Mouse (Mus musculus) forebrain, postnatal 0 days (tissue): ENCODE measurements around the gene Mapk10. TPM values are rescaled to one million over a fixed set of nuclear protein-coding genes. Genes with fewer than 3 reads are reported as not detected.

Experiments used
- ATAC-seq: fragments of 200-750 bp; cut with Nextera tagmentation; 2 replicates; pipeline ENCODE4 v1.8.0; 2017; ENCODE audit warnings: mild to moderate bottlenecking, moderate library complexity
- DNase-seq: peaks from one replicate; pipeline ENCODE4 v3.0.0-alpha.2; 2015
- H3K27ac ChIP-seq: fragments of 300-500 bp; sonication (generic); 2 replicates; pipeline ENCODE4 v1.5.1; 2014; ENCODE audit warnings: low read depth, mild to moderate bottlenecking, antibody characterized with exemption, low read length, moderate library complexity, mixed read lengths
- H3K27me3 ChIP-seq: fragments of 300-500 bp; sonication (generic); 2 replicates; pipeline ENCODE4 v1.6.1; 2014; ENCODE audit warnings: mild to moderate bottlenecking, low read length, mixed read lengths; ENCODE audit not compliant: insufficient read depth
- H3K36me3 ChIP-seq: fragments of 300-500 bp; sonication (generic); 2 replicates; pipeline ENCODE4 v1.6.1; 2014; ENCODE audit warnings: mild to moderate bottlenecking, moderate library complexity; ENCODE audit not compliant: insufficient read depth
- H3K4me1 ChIP-seq: fragments of 300-500 bp; sonication (generic); 2 replicates; pipeline ENCODE4 v1.6.1; 2014; ENCODE audit warnings: antibody characterized with exemption; ENCODE audit not compliant: insufficient read depth
- H3K4me2 ChIP-seq: fragments of 300-500 bp; sonication (generic); 2 replicates; pipeline ENCODE4 v1.6.1; 2014; ENCODE audit warnings: low read depth, mild to moderate bottlenecking, moderate library complexity
- H3K4me3 ChIP-seq: fragments of 300-500 bp; sonication (generic); 2 replicates; pipeline ENCODE4 v1.5.1; 2014; ENCODE audit warnings: low read depth, low read length, mixed read lengths
- H3K9ac ChIP-seq: fragments of 300-500 bp; sonication (generic); 2 replicates; pipeline ENCODE4 v1.6.1; 2014; ENCODE audit warnings: mild to moderate bottlenecking
- H3K9me3 ChIP-seq: fragments of 300-500 bp; sonication (generic); 2 replicates; pipeline ENCODE4 v1.6.1; 2016; ENCODE audit warnings: low read length
- CTCF ChIP-seq: sonication (generic); IDR thresholded peaks from 2 replicates; pipeline ENCODE4 v1.5.1; 2016; ENCODE audit warnings: antibody characterized with exemption, control low read depth, low read depth
- WGBS: fragments of 180-500 bp; shearing (Covaris S2); extraction: QIAGEN DNeasy Blood & Tissue Kit; methylation state at CpG from one replicate; pipeline ENCODE4 v1.1.7; 2014; 5-methylcytosine and 5-hydroxymethylcytosine counted together
- polyA plus RNA-seq: library from polyadenylated mRNA; unstranded; fragments of >200 nt; fragmentation: Nextera tagmentation; extraction: Ambion mirVana; gene quantifications from 2 replicates; pipeline ENCODE4 v1.2.1, GENCODE M21; 2015
- total RNA-seq: library from RNA; depleted of rRNA; stranded (reverse); fragments of >200 nt; gene quantifications from 2 replicates; pipeline ENCODE4 v1.2.3, GENCODE M21; 2014

Mapk10 gene
- total and polyA plus RNA-seq, 2 experiments from 2014 or later: 41.5 to 89.2 TPM

GRCm38 (mm10) chr5:103193700-103194099 lies 17.4 kb downstream of the Mapk10 start:
- no peaks in the 10 kb centered on the region for H3K36me3 ChIP-seq
- peaks cover 3% of the 10 kb centered on the region; the same call in 1 of the 2 replicates for H3K4me1 ChIP-seq
- 69% methylated on average over 3 of the region's 3 CpGs for WGBS
- no peaks in the 10 kb centered on the region for H3K9me3 ChIP-seq
- no peaks in the 10 kb centered on the region for H3K27me3 ChIP-seq
- no peak for ATAC-seq
- TF ChIP-seq CTCF: no peak
- H3K27ac ChIP-seq: no peak overlapping the region
- H3K4me2 ChIP-seq: no peak overlapping the region
- H3K9ac ChIP-seq: no peak overlapping the region
- no peak overlapping the region for H3K4me3 ChIP-seq
- no peak for DNase-seq

- Histone ChIP-seq H3K9ac (no peak overlapping the region), H3K36me3 (no peaks in the 10 kb centered on the region), H3K4me2 (no peak overlapping the region), H3K9me3 (no peaks in the 10 kb centered on the region), H3K27me3 (no peaks in the 10 kb centered on the region), H3K4me3 (no peak overlapping the region), H3K4me1 (peaks cover 3% of the 10 kb centered on the region; the same call in 1 of the 2 replicates), H3K27ac (no peak overlapping the region)
- 14% methylated on average over 4 of the region's 4 CpGs for WGBS
- ATAC-seq (peak; percentile 66; the same call in 1 of the 2 replicates), DNase-seq (no peak)
- no peak for TF ChIP-seq CTCF
These were observed 19.6 kb downstream of the Mapk10 start for GRCm38 (mm10) chr5:103191577-103191976.

GRCm38 (mm10) chr5:103184256-103184655 lies 26.9 kb downstream of the Mapk10 start:
- Histone ChIP-seq H3K4me3 (no peak overlapping the region), H3K4me2 (no peak overlapping the region), H3K27me3 (no peaks in the 10 kb centered on the region), H3K36me3 (no peaks in the 10 kb centered on the region), H3K4me1 (no peaks in the 10 kb centered on the region), H3K27ac (no peak overlapping the region), H3K9ac (no peak overlapping the region), H3K9me3 (no peaks in the 10 kb centered on the region)
- DNase-seq (no peak), ATAC-seq (no peak)
- WGBS: 96% methylated on average over 1 of the region's 1 CpGs
- no peak for TF ChIP-seq CTCF

GRCm38 (mm10) chr5:103181622-103182021 lies 29.5 kb downstream of the Mapk10 start:
- WGBS: 92% methylated on average over 10 of the region's 10 CpGs
- no peak overlapping the region for H3K9ac ChIP-seq

GRCm38 (mm10) chr5:103177010-103177409 lies 34.1 kb downstream of the Mapk10 start:
- Histone ChIP-seq H3K9ac (0 out of 2 replicates have a peak overlapping the region, but pooled peaks have one; percentile 22), H3K27me3 (no peaks in the 10 kb centered on the region), H3K36me3 (no peaks in the 10 kb centered on the region), H3K27ac (peak overlapping the region; percentile 60), H3K4me2 (peak overlapping the region; percentile 4; the same call in 1 of the 2 replicates), H3K9me3 (no peaks in the 10 kb centered on the region), H3K4me1 (peaks cover 9% of the 10 kb centered on the region; the same call in 1 of the 2 replicates), H3K4me3 (no peak overlapping the region)
- ATAC-seq (peak; percentile 84), DNase-seq (peak; percentile 58)
- WGBS: 9% methylated on average over 5 of the region's 5 CpGs
- no peak for TF ChIP-seq CTCF

More at GRCm38 (mm10) chr5:103181622-103182021, 29.5 kb downstream of the Mapk10 start:
- H3K27ac ChIP-seq: no peak overlapping the region
- H3K36me3 ChIP-seq: no peaks in the 10 kb centered on the region
- no peak overlapping the region for H3K4me2 ChIP-seq
- no peak for TF ChIP-seq CTCF
- H3K27me3 ChIP-seq: no peaks in the 10 kb centered on the region
- H3K4me3 ChIP-seq: no peak overlapping the region
- DNase-seq: no peak
- H3K9me3 ChIP-seq: no peaks in the 10 kb centered on the region
- H3K4me1 ChIP-seq: peaks cover 5% of the 10 kb centered on the region; the same call in 1 of the 2 replicates
- no peak for ATAC-seq

- Histone ChIP-seq H3K9ac (no peak overlapping the region), H3K4me1 (peaks cover 9% of the 10 kb centered on the region; the same call in 1 of the 2 replicates), H3K4me2 (no peak overlapping the region), H3K4me3 (no peak overlapping the region), H3K36me3 (no peaks in the 10 kb centered on the region), H3K27ac (0 out of 2 replicates have a peak overlapping the region, but pooled peaks have one; percentile 1), H3K27me3 (no peaks in the 10 kb centered on the region), H3K9me3 (no peaks in the 10 kb centered on the region)
- no peak for DNase-seq
- WGBS: 89% methylated on average over 7 of the region's 7 CpGs
- no peak for TF ChIP-seq CTCF
- ATAC-seq: no peak
These were observed 35.1 kb downstream of the Mapk10 start for GRCm38 (mm10) chr5:103175989-103176388.

GRCm38 (mm10) chr5:103174607-103175006 lies 36.5 kb downstream of the Mapk10 start:
- no peak overlapping the region for H3K4me2 ChIP-seq
- no peak overlapping the region; the same call in 1 of the 2 replicates for H3K27ac ChIP-seq
- peaks cover 9% of the 10 kb centered on the region; the same call in 1 of the 2 replicates for H3K4me1 ChIP-seq
- H3K9me3 ChIP-seq: no peaks in the 10 kb centered on the region
- peak; percentile 44 for DNase-seq
- TF ChIP-seq CTCF: no peak
- H3K9ac ChIP-seq: no peak overlapping the region
- H3K36me3 ChIP-seq: no peaks in the 10 kb centered on the region
- no peaks in the 10 kb centered on the region for H3K27me3 ChIP-seq
- 0 out of 2 replicates have a peak, but pooled peaks have one; percentile 44 for ATAC-seq
- 27% methylated on average over 7 of the region's 7 CpGs for WGBS
- H3K4me3 ChIP-seq: no peak overlapping the region
